Mouse (Mus musculus) gastrocnemius, postnatal 14 days (tissue): ENCODE data around the gene Mindy4b-ps. TPM values are rescaled to one million over a fixed set of nuclear protein-coding genes. Genes with fewer than 3 reads are reported as not detected.

Experiments
- DNase-seq: peaks from one replicate; pipeline ENCODE4 v3.0.0; 2021; ENCODE audit warnings: mixed read lengths
- intact Hi-C: fragments of 180-260 bp; cut with DNase I; formaldehyde crosslinking; loops from one replicate; pipeline ENCODE4 v1.15.1; 2025; ENCODE audit warnings: low total_unique reads
- total RNA-seq, 2 experiments: library from RNA; stranded (reverse); gene quantifications; 2 replicates each; pipeline ENCODE4 v1.2.3; 2021

Gene Mindy4b-ps
- total RNA-seq, 2 experiments from 2014 or later: not detected

- intact Hi-C loops: loop anchor here (2.0 to 10.0 kb wide), 2 partner anchors 64 to 132 kb away; no protein-coding TSS in a partner anchor
- DNase-seq: no peak
These were observed 33.1 kb downstream of the Mindy4b-ps start for GRCm38 (mm10) chr3:58789033-58789432.

- DNase-seq: no peak
- intact Hi-C loops: loop anchor here (10.0 kb wide), 1 partner anchor 62 kb away; no protein-coding TSS in a partner anchor
These were observed 35.6 kb downstream of the Mindy4b-ps start for GRCm38 (mm10) chr3:58786470-58786869.

- intact Hi-C loops: loop anchor here (10.0 kb wide), 1 partner anchor 61 kb away; no protein-coding TSS in a partner anchor
- peak; percentile 37 for DNase-seq
These were observed 36.2 kb downstream of the Mindy4b-ps start for GRCm38 (mm10) chr3:58785863-58786262.

GRCm38 (mm10) chr3:58784219-58785092 is 37.7 kb downstream of the Mindy4b-ps start:
- intact Hi-C loops: loop anchor here (10.0 kb wide), 1 partner anchor 60 kb away; no protein-coding TSS in a partner anchor
- no peak for DNase-seq

- DNase-seq: no peak
- intact Hi-C loops: loop anchor here (10.0 kb wide), 1 partner anchor 59 kb away; no protein-coding TSS in a partner anchor
These were observed 38.4 kb downstream of the Mindy4b-ps start for GRCm38 (mm10) chr3:58783602-58784218.

- DNase-seq: no peak
- intact Hi-C loops: no loop called here
These were observed 65.7 kb downstream of the Mindy4b-ps start for GRCm38 (mm10) chr3:58756429-58756828.

GRCm38 (mm10) chr3:58755769-58756168 is 66.3 kb downstream of the Mindy4b-ps start:
- intact Hi-C loops: no loop called here
- DNase-seq: no peak

- no peak for DNase-seq
- intact Hi-C loops: no loop called here
These were observed 67.8 kb downstream of the Mindy4b-ps start for GRCm38 (mm10) chr3:58754361-58754760.

- intact Hi-C loops: no loop called here
- no peak for DNase-seq
These were observed 70.1 kb downstream of the Mindy4b-ps start for GRCm38 (mm10) chr3:58751818-58752620.

GRCm38 (mm10) chr3:58748724-58749123 is 73.4 kb downstream of the Mindy4b-ps start:
- intact Hi-C loops: no loop called here
- no peak for DNase-seq

GRCm38 (mm10) chr3:58747924-58748323 is 74.2 kb downstream of the Mindy4b-ps start:
- no peak for DNase-seq
- intact Hi-C loops: no loop called here

- no peak for DNase-seq
- intact Hi-C loops: no loop called here
These were observed 82.6 kb downstream of the Mindy4b-ps start for GRCm38 (mm10) chr3:58739536-58739935.

Other genes with a start within 250 kb of the Mindy4b-ps start
- gene Selenot, start 245.7 kb downstream of the Mindy4b-ps start, total RNA-seq: 10 to 100 TPM; 89.6 to 93.1 TPM
- under 1 TPM; 0.13 to 0.14 TPM for gene Erich6, start 185.1 kb downstream of the Mindy4b-ps start, total RNA-seq
- 10 to 100 TPM in 1 of 2 experiments, 1 to 10 TPM in 1; 7.0 to 10.1 TPM for gene Siah2, start 129.9 kb downstream of the Mindy4b-ps start, total RNA-seq
- gene Clrn1, start 63.0 kb upstream of the Mindy4b-ps start, total RNA-seq: not detected
- 1 to 10 TPM; 1.4 to 1.9 TPM for gene Med12l, start 183.5 kb upstream of the Mindy4b-ps start, total RNA-seq